Mouse (Mus musculus): ENCODE data around the gene Ccdc77. TPM values are rescaled to one million over a fixed set of nuclear protein-coding genes. Genes with fewer than 3 reads are reported as not detected.
"Not testable (repeated sequence)": the region's sequence is repeated elsewhere in the genome, so short reads cannot be mapped to it uniquely, and the experiment has no call there.

Ccdc77 gene
- total RNA-seq, 2 experiments from 2014 or later: 5.6 to 6.7 TPM

DNA sequence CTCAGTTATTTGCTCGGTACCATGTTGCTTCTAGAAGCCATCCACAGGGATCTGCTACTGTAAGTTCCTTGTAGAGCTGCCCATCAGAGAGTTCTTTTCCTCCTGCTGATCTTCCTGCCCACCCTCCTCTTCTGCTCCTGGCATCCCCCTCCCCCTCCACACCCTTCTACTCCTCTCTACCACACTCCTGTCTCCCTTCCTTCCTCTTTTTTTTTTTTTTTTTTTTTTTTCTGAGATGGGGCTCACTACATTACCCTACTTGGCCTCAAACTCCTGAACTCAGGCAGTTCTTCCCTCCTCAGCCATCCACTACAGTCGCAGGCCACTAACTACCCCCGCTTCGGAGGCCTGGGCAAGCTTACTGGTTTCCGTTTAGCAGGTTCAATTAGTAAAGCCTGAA, 51.7 kb downstream of the Ccdc77 start:
- no peak for DNase-seq

DNA sequence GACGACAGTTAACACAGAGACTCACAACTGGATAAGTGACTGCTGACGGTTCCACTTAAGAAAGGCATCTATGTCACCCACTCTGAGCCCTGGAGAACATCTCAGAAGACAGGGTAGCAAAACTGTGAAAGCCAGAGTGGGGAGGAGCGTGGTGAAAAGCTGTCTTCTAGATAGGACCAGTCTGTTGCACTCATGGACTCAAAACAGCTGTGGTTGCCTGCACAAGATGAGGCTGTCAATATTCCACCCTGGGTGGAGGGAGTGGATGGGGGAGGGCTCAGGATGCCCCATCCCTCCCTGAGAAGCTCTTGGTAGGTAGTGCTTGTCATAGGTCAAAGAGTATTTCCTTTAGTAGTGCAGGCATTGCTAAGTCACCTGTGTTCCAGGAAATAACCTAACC, 54.4 kb downstream of the Ccdc77 start:
- no peak for DNase-seq

DNA sequence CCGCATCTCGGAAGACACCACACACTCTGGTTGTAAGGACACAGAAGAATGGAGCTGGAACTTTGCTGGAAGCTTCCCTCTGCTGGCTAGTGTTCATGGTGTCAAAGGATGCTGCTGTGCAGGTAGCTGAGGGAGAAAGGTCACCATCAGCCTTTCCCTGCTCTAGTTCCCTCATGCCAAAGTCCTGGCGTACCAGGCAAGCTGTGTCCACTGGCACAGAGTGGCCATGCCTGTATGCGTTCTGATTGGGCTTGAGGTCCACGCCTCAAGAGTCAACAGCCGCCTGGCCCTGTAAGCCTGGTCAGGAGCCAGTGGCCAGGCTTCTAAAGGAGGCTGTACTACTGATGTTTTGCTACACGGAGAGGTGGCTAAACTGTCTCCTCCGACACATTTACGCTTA, 54.8 kb downstream of the Ccdc77 start:
- no peak for DNase-seq

DNA sequence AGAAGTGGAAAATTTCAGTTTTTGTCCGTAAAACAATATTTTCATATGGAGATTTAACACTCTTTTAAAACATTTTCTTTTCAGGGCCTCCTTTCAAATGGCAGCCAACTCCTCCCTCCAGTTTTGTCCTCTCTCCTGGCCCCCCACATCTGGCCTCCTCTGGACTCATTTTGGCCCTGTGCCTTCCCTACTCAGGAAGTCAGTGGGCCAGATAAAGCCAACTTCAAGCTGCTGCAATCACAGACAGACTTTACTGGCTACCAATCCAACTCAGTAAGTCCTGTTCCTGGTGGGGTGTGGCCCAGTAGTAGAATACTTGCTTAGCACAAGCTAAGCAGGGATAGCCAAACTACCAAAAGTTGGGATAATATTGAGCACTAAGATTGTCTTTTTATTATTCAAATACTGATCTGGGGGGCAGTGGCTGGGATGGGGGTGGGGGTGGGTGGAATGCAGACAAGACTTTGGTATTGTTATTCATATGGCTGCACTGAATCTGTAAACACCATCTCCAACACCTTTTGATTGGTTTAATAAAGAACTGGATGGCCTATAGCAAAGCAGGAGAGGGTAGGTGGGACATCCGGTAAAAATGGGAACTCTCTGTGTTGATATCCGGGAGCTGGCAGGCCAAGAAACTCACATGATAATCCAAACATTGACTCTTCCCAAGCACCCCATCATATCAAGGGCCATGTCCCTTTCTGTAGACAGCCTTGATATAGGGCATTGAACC, 57.1 kb downstream of the Ccdc77 start:
- DNase-seq: no peak

DNA sequence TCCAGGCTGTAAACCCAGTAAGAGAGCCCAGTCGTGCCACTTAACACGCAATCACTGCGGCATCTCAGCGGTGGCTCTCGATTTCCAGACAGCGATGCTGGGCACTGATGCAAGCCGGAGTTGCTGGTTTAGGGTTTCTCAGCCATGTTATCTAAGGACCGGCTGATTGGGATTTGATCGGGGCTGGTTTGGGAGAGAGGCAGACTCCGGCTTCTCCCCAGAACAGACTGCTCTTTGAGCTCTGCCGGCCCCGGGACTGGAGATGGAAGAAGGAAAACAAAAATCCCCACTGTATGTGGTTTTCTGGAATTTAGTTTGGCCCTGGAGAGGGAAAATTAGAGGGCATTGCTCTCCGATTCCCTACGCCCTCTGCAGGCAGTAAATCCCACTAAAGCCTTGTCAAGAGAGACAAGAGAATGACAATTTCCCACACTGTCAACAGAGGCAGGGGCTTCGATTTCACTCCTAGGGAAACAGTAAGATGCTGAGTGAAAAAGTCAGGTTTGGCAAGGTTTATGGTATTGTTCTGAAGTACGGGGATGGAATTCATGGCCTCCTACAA, 61.3 kb downstream of the Ccdc77 start:
- peak in 1 of 2 experiments; percentile 7 for DNase-seq

DNA sequence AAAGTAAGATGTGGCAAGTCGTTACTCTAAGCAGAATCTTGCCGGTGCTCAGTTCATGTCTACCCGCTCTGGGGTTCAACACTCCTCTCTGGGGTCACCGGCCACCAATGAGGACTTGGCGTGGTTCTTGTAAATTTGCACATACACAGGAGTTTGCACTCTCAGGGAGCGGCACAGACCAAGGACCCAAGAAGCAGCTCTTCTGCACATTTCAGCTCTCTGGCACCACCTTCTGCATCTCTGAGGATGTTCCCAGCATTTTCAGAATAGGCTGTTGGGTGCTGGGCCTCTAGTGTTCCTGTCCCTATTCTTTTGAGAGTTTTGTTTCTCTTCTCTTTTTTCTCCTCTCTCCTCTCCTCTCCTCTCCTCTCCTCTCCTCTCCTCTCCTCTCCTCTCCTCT, 63.0 kb downstream of the Ccdc77 start:
- peak; percentile 55 to 66 for DNase-seq

DNA sequence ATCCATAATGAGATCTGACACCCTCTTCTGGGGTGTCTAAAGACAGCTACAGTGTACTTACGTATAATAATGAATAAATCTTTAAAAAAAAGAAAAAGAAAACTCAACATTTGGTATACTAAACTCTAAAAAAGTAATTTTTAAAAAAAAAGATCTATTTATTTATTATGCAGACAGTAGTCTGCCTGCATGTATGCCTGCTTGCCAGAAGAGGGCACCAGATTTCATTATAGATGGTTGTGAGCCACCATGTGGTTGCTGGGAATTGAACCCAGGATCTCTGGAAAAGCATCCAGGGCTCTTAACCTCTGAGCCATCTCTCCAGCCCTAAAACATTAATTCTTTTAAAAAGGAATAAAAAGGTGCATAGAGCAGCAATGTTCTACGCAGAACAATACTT, 67.6 kb downstream of the Ccdc77 start:
- DNase-seq: not testable (repeated sequence)

DNA sequence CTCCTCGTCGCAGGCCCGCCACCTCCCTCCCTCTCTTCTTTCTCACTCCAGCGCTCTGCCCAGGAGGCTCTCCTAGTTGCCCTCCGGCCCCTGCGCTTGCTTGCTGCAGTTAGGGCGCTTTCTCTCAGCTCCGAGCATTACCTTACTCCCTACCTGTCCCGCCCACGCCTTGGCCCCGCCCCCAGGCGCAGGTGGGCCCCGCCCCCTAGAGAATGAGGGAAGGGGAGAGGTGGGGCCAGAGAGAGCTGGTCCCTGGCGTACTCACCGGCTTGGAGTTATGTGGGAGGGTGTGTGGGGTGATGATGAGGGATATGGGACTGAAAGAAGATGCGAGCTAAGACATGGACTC, 69.4 kb downstream of the Ccdc77 start:
- DNase-seq: no peak

DNA sequence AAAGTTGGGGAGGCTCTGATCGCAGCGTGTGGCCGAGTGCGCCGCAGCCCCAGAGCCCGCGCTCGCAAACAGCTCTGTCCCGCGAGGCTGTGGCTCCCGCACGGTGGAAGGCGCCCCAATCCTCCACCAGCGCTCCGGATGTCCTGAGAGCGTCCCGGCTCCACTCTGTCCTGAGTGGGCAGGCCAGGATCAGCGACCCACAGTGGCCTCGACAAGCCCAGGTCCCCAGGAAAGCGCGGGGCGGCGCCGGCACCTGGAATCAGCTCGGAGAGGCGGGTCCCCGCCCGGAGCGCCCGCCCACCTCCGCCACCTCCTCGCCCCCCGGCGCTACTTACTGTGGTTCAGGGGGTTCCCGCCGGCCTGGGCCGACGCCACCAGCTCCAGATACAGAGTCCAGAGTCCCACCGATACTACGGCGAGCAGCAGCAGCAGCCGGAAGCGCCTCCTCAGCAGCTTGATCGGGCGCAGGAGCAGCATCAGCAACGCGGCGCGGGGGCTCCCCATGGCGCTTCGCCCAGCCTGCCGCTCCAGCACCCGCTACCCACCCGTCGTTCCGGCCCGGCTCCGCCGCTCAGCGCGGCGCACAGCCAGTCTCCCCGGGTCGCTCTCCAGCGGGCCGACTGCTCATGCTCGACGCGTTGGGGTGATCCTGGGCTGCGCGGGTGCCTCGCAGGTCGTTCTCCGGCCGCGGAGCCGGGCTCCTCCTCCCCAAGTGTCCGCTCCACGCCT, 70.0 kb downstream of the Ccdc77 start, which contains the start of the genes D330020A13Rik and B4galnt3:
D330020A13Rik (plus strand) TSS at position 309 of the 729 bp plus-strand sequence.
B4galnt3 (minus strand) TSS at position 504 of the 729 bp plus-strand sequence.
- peak; percentile 62 to 66 for DNase-seq

DNA sequence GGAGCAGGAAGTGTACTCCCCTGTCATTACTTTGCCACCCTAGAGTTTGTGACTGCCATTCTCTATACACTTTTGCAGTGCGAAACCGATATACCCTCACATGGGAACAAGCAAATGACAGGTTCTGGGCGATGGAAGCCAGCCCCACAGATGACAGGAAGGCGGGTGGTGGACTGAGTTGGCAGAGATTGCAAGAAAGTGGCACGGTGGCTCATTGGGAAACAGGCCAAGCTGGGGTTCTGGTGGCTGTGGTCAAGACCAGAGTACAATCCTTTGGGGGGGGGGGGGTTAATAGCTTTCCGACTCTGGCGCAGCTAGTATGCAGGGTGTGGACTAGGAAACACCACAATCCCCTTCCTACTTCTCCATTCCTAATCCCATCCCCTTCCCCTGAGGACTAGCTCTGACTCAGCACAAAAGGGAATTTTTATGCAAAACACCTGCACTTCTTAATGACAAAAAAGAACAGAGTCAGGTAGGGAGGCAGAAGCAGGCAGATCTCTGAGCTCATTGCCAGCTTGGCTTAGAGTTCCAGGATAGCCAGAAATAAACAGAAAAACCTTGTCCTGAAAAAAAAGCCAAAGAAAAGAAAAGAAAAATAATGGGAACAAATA, 72.7 kb downstream of the Ccdc77 start:
- no peak for DNase-seq

DNA sequence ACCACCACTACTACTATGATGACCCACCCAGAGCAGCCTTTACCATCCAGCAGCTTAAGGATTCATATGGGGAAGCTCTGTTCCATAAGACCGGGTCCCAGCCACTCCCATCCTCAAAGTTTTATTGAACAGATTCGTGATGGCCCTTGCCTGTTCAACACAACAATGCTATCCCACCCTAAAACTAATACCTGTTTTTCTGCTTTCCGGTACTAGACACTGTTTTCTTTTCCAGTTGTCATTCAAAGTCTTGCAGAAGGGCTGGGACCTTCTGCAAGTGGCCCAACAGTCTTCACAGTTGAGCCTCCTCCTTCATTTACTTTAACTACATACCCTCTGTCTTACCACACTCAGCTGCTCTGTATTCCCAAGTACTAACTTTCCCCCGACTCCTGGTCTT, 74.7 kb downstream of the Ccdc77 start:
- DNase-seq: no peak

DNA sequence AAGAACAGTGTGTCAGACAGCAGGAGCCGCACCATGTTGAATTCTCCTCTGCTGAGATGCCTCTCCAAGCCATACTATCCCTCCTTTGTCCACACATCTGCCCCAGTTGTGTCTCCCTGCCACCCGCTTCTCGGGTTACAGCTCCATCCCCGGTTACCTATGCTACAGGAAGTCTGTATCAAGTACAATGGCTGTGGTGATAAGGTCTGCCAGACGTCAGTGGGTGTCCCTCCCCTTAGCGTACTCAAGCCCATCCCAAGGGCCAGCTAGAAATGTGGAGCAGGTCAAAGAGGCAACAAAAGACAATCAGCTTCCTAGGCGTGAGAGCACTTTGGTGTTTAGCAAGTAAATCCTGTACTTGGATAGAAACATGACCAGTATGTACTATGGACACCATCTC, 75.6 kb downstream of the Ccdc77 start:
- no peak for DNase-seq

DNA sequence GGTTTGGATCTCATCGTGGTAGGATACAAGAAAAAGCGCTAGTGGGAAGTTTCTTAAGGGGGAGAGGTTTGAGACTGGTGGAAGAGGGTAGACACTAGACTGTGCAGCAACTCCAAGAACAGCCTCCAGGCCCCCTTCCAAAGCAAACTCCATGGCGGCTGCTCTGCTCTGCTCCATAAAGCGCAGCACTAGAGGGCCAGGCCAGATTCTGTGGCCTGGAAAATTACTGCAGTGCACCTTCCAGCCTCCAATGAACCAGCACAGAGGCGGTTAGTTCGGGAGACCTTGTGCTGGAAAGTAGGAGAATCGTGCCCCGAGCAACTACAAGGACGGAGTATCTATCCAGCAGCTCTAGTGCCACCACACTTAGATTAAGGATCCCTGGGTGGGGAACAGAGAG, 76.9 kb downstream of the Ccdc77 start:
- peak; percentile 53 to 54 for DNase-seq

DNA sequence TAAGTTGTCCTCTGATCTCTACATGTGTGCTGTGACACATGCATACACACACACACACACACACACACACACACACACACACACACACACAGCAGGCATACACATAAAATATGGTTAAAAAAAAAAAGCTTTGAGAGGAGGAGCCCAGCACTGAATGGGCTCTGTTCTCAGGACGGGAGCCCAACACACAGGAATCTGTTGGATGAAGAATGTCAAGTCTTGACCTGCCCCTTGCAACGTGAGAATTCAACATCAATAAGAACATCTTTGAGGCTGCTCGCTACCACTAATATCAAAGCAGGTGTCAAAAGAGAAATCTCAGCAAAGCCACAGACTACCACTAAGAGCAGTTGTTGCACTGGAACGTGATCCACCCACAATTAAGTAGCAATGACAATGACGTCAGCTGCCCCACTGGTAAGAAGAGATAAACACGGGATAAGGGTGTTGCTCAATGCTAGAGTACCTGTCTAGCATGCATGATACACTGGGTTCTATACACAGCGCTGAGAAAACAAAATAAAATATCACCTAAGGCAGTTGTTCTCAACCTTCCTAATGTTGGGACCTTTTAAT, 87.2 kb downstream of the Ccdc77 start:
- no peak for DNase-seq

DNA sequence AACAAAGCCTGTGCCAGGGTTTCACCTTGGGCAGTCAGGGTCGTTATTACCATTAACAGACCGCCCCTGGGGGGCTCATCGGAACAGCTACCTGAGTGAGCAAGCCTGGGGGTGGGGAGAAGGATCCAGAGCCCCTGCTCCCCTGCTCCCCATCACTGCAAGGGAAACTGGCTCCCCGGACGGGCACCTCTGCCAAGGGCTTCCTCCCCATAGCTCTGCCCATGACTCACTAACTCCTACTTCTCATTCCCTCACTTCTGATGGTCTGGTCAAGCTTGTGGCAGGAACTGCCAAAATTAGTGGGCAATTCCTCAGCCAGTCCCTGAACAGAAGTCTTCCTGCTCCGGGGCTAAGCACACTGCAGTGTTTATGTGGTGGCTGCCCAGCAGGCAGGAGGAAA, 88.9 kb downstream of the Ccdc77 start:
- DNase-seq: peak; percentile 43 to 52

DNA sequence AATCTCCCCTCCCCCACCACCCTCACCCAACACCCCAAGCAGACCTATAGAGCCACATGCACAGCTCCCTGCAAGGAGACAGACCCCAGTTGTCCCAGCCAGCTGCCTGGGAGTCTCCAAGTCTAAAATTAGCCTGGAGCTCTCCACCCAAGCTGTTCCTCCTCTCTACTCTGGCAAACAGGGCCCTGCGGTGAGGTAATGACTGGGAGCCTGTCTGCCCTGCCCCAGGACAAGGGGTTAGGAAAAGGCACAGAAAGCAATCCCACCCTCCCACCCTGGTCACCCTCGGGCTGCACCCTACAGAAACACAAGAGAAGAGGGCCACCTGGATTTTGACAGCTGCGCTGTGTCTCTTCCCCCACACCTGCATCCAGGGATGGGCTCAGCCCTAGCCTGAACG, 89.3 kb downstream of the Ccdc77 start:
- DNase-seq: peak in 1 of 2 experiments; percentile 29

Other genes starting within 250 kb of the Ccdc77 start
- under 1 TPM in 1 of 2 experiments, not detected in 1; 0.40 TPM for gene D330020A13Rik, start 70.0 kb downstream of the Ccdc77 start, total RNA-seq (2021)
- 1 to 10 TPM; 7.4 to 8.9 TPM for gene B4galnt3, start 69.8 kb downstream of the Ccdc77 start, total RNA-seq (2021)
- 10 to 100 TPM; 41.4 to 55.7 TPM for gene Kdm5a, start 250 bp downstream of the Ccdc77 start, total RNA-seq (2021)
- gene Il17ra, start 98.9 kb upstream of the Ccdc77 start, total RNA-seq (2021): 10 to 100 TPM in 1 of 2 experiments, 1 to 10 TPM in 1; 9.7 to 13.1 TPM
- under 1 TPM in 1 of 2 experiments, not detected in 1; 0.13 TPM for gene Tmem121b, start 129.4 kb upstream of the Ccdc77 start, total RNA-seq (2021)
- gene Hdhd5, start 166.9 kb upstream of the Ccdc77 start, total RNA-seq (2021): 10 to 100 TPM; 25.3 to 32.1 TPM